Comparison of ENCODE assay signal across 13 mouse cellular contexts in the genomic region with DNA sequence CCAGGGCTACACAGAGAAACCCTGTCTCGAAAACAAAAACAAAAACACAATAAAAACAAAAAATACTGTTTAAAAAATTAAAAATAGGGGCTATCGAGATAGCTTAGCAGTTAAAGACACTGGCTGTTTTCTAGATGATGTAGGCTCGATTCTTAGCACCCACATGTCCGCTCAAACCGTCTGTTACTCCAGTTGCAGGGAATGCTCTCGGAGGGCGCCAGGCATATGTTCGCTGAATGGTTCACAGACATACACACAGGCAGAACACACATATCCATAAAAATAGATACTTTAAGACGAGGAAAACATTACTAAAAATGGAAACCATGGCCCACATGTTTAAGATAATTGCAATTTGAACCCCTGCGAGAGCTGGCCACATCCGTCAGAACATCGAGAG.
"Had no signal": no experiment of that assay in that cellular context is flagged by ENCODE, and none has a peak within 500 bp of the region (broad histone marks: within the 10 kb centered on the region; RNA-seq: fewer than 3 reads in every experiment).

No protein-coding gene starts in this region.

- DNase-seq: cerebellum, adult 8-10 months; cerebellum, adult 9-10 months; cerebellum, adult 9-11 months; cerebellum, postnatal 25 days; cerebellum, postnatal 36 days; embryo, embryonic 11 days; forebrain, postnatal 0 days; gastrocnemius, adult 2 months; gastrocnemius, postnatal 10 days; gastrocnemius, postnatal 14 days; gastrocnemius, postnatal 25 days; gastrocnemius, postnatal 36 days; heart, adult 2 months had no signal
